Mouse (Mus musculus) erythroblast, embryonic 14.5 days (primary cell): ENCODE measurements around the gene Efna3.

Experiments
- GATA1 ChIP-seq: IDR thresholded peaks from 2 replicates; pipeline ENCODE4 v1.6.1; 2012; ENCODE audit warnings: low read length, inconsistent platforms, mixed read lengths
- TAL1 ChIP-seq: IDR thresholded peaks from 3 replicates; pipeline ENCODE4 v1.6.1; 2012; ENCODE audit warnings: low read length, inconsistent platforms, mixed read lengths

- TF ChIP-seq GATA1 (no peak), TAL1 (no peak)
These were observed 53.8 kb downstream of the Efna3 start for GRCm38 (mm10) chr3:89268916-89269315.
